Mouse (Mus musculus) yolk sac, embryonic 10.5 days (tissue): Measurements from ENCODE around the gene Rem1.
"Not testable (repeated sequence)": the region's sequence is repeated elsewhere in the genome, so short reads cannot be mapped to it uniquely, and the experiment has no call there.

ENCODE experiments used
- DNase-seq: peaks from one replicate; pipeline ENCODE4 v3.0.0-alpha.2; 2017; ENCODE audit warnings: low spot score

Gene Rem1

GRCm38 (mm10) chr2:152629239-152629638, 2.5 kb downstream of the Rem1 start:
- DNase-seq = no peak

DNA sequence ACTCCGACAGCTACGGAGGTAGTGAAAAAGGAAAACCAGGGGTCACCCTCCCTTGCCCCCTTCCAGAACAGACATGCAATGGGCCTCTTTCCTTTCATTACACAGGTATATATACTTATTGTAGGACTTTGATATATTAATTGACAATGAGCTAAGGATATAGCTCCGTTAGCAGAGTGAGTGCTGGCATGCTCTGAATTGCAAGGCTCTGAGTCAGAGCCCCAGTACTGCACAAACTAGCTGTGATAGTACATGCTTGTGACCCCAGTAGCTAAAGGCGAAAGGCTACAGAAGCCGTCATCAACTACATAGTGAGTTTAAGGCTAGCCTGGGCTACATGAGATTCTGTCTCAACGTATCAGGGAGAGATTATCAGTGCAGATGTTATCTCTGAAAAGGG, 3.2 kb downstream of the Rem1 start:
- DNase-seq = no peak

- peak; percentile 30 for DNase-seq
Measured at GRCm38 (mm10) chr2:152633334-152633733, 6.6 kb downstream of the Rem1 start.

DNA sequence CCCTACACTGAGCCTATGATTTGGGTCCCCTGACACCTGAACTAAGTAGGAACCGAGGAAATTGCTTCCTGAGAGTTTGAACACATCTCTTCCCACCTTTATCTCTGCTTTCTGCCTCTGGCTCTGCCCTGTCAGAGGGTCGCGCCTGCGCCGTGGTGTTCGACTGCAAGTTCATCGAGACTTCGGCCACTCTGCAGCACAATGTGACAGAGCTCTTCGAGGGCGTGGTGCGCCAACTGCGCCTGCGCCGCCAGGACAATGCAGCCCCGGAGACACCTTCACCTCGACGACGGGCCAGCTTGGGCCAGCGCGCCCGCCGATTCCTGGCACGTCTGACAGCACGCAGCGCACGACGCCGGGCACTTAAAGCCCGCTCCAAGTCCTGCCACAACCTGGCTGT, 7.6 kb downstream of the Rem1 start:
- no peak for DNase-seq

DNA sequence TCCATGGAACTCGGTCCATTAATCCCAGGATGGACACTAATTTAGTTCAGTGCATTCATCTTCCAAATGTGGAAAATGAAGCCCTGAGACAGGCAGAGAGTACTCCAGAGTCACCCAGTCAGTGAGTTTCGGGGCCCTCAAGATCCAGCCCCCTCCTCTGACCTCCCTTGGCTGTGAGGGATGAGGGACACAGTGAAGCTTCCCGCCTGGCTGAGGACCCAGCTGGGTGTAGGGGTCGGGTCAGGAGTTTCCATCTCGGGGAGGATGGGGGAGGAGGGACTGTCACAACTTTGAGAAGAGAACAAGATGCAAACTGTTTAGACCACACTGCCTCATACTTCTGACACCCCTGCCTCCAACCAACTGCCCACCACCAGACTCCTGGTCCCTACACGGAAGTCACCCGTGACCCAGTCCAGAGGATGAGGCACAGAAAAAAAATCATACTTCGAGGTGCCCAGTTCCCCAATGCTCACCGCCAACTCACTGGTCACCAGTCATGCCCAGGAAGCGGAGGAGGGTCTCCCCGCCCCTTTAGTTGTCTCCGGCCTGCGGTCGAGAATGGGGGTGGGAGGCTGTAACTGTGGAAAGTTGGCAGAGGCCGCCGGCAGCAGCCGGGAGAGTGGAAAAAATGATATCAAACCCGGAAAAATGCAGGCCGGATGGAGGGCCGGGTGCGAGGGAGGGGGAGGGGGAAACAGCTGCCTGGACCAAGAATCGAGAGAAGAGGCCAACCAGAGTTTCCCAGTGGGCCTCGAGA, 9.7 kb downstream of the Rem1 start:
- DNase-seq = no peak

DNA sequence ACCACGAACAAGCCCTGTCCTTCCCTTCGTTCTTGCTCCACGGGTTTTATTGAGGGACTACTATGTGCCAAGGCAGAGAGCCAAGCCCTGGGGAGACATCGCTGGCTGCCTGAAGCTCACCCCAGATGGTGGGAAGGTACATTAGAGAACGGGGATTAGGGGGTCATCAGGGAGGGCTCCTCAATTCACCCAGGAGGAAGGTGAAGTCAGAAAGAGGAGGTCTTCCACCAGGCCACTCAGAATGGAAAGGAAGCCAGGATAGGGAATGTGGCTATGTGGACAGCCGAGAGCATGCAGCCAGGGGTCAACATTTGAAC, 10.2 kb downstream of the Rem1 start:
- no peak for DNase-seq

DNA sequence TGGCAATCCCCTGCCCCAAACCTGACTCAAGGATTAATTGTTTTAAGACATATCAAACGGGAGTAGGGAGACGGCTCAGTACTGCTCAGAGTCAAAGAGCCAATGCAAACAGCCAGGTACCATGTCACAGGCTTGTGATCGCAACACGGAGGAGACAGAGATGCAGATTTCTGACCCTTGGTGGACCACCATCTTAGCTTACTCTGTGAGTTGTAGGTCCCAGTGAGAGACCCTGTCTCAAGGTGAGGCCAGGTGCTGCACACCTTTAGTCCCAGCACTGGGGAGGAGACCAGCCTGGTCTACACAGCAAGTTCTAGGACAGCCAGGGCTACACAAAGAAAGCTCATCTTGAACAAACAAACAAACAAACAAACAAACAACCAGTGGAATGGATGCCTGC, 10.6 kb downstream of the Rem1 start:
- no peak for DNase-seq

- DNase-seq = no peak
Measured at GRCm38 (mm10) chr2:152638865-152639264, 12.1 kb downstream of the Rem1 start.

GRCm38 (mm10) chr2:152639406-152640113, 12.8 kb downstream of the Rem1 start:
- no peak for DNase-seq

- no peak for DNase-seq
Measured at GRCm38 (mm10) chr2:152652901-152653620, 26.3 kb downstream of the Rem1 start.

DNA sequence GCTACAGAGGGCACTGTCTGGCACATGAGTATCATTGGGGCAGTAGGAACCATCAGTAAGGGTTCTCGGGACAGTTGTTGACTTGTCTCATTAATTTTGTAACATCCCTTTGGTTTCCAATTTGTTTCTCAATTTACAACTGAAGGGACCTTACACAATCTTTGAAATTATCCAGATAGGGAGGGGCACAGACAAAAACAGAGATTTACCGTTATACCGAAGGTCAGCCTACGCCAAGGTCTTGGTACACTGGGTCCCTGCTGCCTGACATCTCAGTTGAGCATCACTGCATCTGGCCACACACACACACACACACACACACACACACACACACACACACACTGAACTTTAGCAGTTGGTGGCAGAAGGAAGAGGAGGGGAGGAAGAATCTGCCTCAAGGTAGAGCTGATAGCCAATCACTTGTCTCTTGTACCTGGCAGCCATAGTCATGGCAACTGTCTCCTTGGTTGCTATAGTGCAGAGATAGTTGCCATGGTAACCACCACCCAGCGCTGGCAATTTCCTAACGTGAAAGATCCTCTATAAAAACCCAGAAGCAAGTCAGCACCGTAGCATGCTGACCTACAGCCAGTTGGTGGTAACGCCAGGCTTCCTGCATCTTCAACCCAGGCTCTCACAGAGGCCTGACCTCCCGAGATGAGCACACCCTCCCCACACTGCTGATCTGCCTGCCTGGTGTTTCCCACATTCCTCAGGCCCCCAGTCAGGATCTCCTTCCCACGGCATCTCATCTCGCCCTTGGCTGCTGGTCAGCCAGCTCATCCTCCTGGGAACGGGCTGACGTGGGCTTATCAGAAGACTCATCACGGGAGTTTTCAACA, 27.3 kb downstream of the Rem1 start:
- DNase-seq = peak; percentile 49

GRCm38 (mm10) chr2:152657398-152657797, 30.6 kb downstream of the Rem1 start:
- DNase-seq = no peak

GRCm38 (mm10) chr2:152661163-152661562, 34.4 kb downstream of the Rem1 start:
- no peak for DNase-seq

DNA sequence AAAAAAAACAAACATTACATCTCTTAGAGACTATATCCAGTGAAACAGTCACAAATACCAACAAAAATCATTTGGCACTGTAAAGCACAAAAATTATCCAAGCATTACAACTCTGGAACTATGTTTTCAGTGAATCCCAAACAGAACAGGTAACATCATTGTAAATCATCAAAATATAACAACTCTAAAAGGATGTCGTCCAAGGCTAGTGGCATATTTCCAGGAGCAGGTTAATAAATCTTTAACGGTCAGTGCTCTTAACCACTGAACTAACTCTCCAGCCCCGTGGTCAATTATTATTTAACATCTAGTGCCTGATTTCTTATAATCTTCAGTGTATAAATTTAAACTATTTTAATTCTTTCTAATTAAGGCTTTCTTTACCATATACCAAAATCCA, 39.4 kb downstream of the Rem1 start:
- not testable (repeated sequence) for DNase-seq

DNA sequence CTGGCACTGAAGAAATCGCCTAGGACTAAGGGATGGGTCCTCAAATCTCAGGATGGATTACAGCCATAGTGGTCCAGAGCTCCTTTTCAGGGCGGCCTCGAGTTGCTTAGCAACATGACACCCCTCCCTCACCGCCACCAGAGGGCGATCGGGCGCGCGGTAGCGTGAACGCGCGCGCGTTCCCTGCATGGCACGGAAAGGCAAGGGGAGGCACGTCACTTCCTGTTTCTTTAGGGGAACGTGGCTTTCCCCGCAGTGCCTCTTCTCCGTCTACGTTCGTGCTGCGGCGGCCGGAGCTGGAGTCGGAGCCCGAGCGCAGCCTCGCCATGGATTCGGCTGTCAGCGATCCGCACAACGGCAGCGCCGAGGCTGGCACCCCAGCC, 42.5 kb downstream of the Rem1 start, which contains the start of gene H13:
Gene H13 (plus strand): TSS at position 206 of the 383 bp plus-strand sequence.
- DNase-seq = peak; percentile 90

DNA sequence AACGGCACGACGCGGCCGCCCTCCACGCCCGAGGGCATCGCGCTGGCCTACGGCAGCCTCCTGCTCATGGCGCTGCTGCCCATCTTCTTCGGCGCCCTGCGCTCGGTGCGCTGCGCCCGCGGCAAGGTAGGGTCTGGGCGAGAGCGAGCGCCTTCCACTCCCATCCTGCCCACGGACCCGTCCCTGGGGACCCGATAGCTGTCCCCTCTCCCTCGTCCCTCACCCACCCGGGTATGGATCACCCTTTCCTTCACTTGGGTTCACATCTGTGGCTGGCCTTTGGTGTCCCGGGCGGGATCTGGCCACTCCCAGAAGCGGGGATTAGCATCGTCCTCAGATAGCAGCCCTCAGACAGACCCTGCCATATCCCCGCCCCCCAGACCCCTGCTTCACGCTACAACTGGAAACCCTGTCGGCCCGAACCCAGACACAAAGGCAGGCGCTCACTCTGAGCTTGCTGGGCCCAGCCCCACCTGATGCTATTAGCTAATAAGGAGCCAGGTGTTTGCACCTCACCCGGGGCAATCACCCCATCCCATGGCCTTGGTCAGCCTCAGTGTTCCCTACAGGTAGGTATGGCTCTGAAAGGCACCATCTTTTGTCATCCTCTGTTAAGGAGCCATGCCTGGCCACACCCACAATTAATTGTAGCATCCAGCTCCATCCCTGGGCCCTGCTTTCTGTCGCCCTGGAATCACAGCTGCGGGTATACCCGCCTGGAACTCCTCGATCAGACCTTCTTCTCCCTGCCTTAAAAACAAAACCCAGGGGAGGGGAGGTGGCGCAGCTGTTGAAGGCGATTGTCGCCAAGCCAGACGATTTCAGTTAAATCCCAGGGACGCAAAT, 43.1 kb downstream of the Rem1 start:
- peak; percentile 69 for DNase-seq

DNA sequence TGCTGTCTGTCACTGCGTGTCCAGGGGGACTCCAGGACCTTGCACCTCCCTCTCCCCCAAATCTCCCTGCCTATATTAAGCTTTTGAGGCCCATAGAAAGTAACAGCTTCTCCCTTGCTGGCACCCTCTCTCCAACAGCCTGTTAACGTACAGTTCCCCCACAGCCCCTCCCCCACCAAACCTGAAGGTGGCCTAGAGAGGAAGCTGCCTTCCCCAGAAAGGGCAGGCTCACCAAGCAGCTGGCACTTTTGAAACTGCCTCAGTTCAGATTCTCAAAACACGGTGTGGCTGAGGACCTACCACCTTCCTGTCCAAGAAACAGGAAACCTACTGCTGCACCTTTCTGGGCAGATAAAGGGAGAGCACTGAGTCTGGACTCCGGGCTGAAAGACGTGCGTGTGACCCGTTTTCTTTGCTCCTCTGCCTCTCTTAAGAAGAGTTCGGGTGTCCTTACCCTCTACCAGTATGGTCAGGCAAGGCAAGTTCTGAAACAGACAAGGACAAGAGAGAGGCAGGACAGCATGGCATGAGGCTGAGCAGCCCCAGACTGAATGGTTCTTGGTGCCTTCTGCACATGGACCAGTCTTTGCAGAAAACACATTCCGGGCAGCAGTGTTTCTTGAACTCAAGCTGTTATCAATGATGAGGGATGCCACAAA, 44.4 kb downstream of the Rem1 start:
- no peak for DNase-seq

DNA sequence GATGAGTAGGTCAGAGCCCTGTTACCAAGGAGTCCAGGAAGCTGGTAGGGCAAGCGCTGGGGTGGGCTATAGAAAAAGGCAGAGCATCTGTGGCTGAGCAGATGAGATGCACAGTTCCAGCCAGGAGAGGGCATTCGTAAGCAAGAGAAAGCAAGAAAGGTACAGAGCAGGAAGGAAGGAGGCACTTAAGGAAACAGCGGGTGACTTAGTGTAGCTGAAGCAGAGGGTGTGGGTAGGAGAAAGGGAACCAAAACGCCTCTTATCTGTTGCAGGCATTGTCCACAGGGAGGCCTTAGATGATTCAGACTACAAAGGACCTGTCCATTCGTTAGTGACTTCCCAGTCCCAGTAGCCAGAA, 44.9 kb downstream of the Rem1 start:
- DNase-seq = peak; percentile 44

- DNase-seq = no peak
Measured at GRCm38 (mm10) chr2:152672166-152672565, 45.4 kb downstream of the Rem1 start.

GRCm38 (mm10) chr2:152674148-152674547, 47.4 kb downstream of the Rem1 start:
- no peak for DNase-seq
